9 mouse cellular contexts compared by ENCODE assay signal in genomic region chr10:87596361-87597074, GRCm38 (mm10).
DNase-seq lines count a peak whose midpoint lies in the region; ATAC-seq lines count a peak whose summit lies in the region.
"Had no signal": no experiment of that assay in that cellular context is flagged by ENCODE, and none has a peak within 500 bp of the region (broad histone marks: within the 10 kb centered on the region; RNA-seq: fewer than 3 reads in every experiment).

No protein-coding gene starts in this region.

- H3K36me3 ChIP-seq in midbrain, embryonic 12.5 days, result no peaks in the 10 kb centered on the region
- H3K36me3 ChIP-seq: liver, embryonic 15.5 days had no signal

- peak; percentile 27 to 56 for DNase-seq in heart, adult 18-20 months
- DNase-seq in heart, postnatal 25 days (ENCODE audit: low spot score), result no peak
- DNase-seq in ES-CJ7 (ENCODE audit: low read depth, low spot score), result peak; percentile 40
- peak; percentile 33 to 62 for DNase-seq in cerebellum, postnatal 25 days
- peak; percentile 28 to 52 for DNase-seq in heart, postnatal 14 days
- peak; percentile 20 to 23 for DNase-seq in layer of hippocampus, postnatal 36 days
- peak; percentile 16 for DNase-seq in telencephalon, adult 2 months (ENCODE audit: low read depth, low spot score)

- whole genome bisulfite sequencing in midbrain, embryonic 12.5 days, result 38% methylated on average over 5 of the region's 5 CpGs

- H3K27ac ChIP-seq in midbrain, embryonic 12.5 days (replicated peaks), result no peak overlapping the region
- H3K27ac ChIP-seq: liver, embryonic 15.5 days had no signal

- intact Hi-C loops in heart, postnatal 25 days (cut with DNase I), result loop anchor here (2.0 kb wide), 2 partner anchors 708 to 730 kb away; no protein-coding TSS in a partner anchor
- intact Hi-C loops in heart, postnatal 14 days (cut with DNase I), result loop anchor here (2.0 to 5.0 kb wide), 2 partner anchors 706 to 730 kb away; no protein-coding TSS in a partner anchor

- peaks cover 4% of the 10 kb centered on the region; the same call in 1 of the 2 replicates for H3K4me1 ChIP-seq in midbrain, embryonic 12.5 days
- H3K4me1 ChIP-seq: liver, embryonic 15.5 days had no signal

- no peak overlapping the region for H3K4me2 ChIP-seq in midbrain, embryonic 12.5 days (replicated peaks)
- H3K4me2 ChIP-seq: liver, embryonic 15.5 days had no signal

- no peaks in the 10 kb centered on the region for H3K27me3 ChIP-seq in midbrain, embryonic 12.5 days
- H3K27me3 ChIP-seq: liver, embryonic 15.5 days had no signal

- peak; percentile 12; the same call in 1 of the 2 replicates for ATAC-seq in midbrain, embryonic 12.5 days (ENCODE audit: low FRiP score, low read depth)

- no peak overlapping the region for H3K9ac ChIP-seq in midbrain, embryonic 12.5 days (replicated peaks)
- H3K9ac ChIP-seq: liver, embryonic 15.5 days had no signal

- no peak overlapping the region for H3K4me3 ChIP-seq in midbrain, embryonic 12.5 days
- H3K4me3 ChIP-seq: liver, embryonic 15.5 days had no signal

- no peaks in the 10 kb centered on the region for H3K9me3 ChIP-seq in midbrain, embryonic 12.5 days
- H3K9me3 ChIP-seq: liver, embryonic 15.5 days had no signal
